Mouse (Mus musculus): ENCODE measurements around the gene Pgam1. TPM values are rescaled to one million over a fixed set of nuclear protein-coding genes. Genes with fewer than 3 reads are reported as not detected.

Pgam1 gene
- 97.8 and 113 TPM in 2 replicates for polyA plus RNA-seq (2012; ENCODE audit: low replicate concordance)

GRCm38 (mm10) chr19:41911178-41912073, at the start of gene Pgam1:
TSS of gene Pgam1 (plus strand) at chr19:41911923.

GRCm38 (mm10) chr19:41895460-41896318, 16.0 kb upstream of the Pgam1 start, which contains the start of gene Rrp12:
TSS of gene Rrp12 (minus strand) at chr19:41896173.

GRCm38 (mm10) chr19:41933179-41934086, 21.7 kb downstream of the Pgam1 start, which contains the start of the genes Exosc1 and Zdhhc16:
TSS of gene Exosc1 (minus strand) at chr19:41933423.
TSS of gene Zdhhc16 (plus strand) at chr19:41933480.

Other genes with a start within 250 kb of the Pgam1 start
- gene Slit1, start 168.3 kb upstream of the Pgam1 start, polyA plus RNA-seq (2012; ENCODE audit: low replicate concordance), result 0.03 and 0.08 TPM in 2 replicates
- gene Arhgap19, start 109.9 kb upstream of the Pgam1 start, polyA plus RNA-seq (2012; ENCODE audit: low replicate concordance), result 1.1 and 1.4 TPM in 2 replicates
- 14.5 and 27.0 TPM in 2 replicates for gene Frat1, start 82.0 kb upstream of the Pgam1 start, polyA plus RNA-seq (2012; ENCODE audit: low replicate concordance)
- gene Frat2, start 63.8 kb upstream of the Pgam1 start, polyA plus RNA-seq (2012; ENCODE audit: low replicate concordance), result 12.4 and 20.4 TPM in 2 replicates
- 8.6 and 10.4 TPM in 2 replicates for gene Rrp12, start 15.8 kb upstream of the Pgam1 start, polyA plus RNA-seq (2012; ENCODE audit: low replicate concordance)
- gene Exosc1, start 21.5 kb downstream of the Pgam1 start, polyA plus RNA-seq (2012; ENCODE audit: low replicate concordance), result 4.3 and 12.1 TPM in 2 replicates
- 19.2 and 21.3 TPM in 2 replicates for gene Zdhhc16, start 21.6 kb downstream of the Pgam1 start, polyA plus RNA-seq (2012; ENCODE audit: low replicate concordance)
- 16.1 and 17.4 TPM in 2 replicates for gene Mms19, start 69.2 kb downstream of the Pgam1 start, polyA plus RNA-seq (2012; ENCODE audit: low replicate concordance)
- 21.5 and 23.0 TPM in 2 replicates for gene Ubtd1, start 69.8 kb downstream of the Pgam1 start, polyA plus RNA-seq (2012; ENCODE audit: low replicate concordance)
- 0.88 and 2.3 TPM in 2 replicates for gene Ankrd2, start 124.1 kb downstream of the Pgam1 start, polyA plus RNA-seq (2012; ENCODE audit: low replicate concordance)
- 0.80 TPM in 1 of 2 replicates, not detected in the other for gene Hoga1, start 133.7 kb downstream of the Pgam1 start, polyA plus RNA-seq (2012; ENCODE audit: low replicate concordance)
- 0.08 TPM in 1 of 2 replicates, not detected in the other for gene 4933411K16Rik, start 140.3 kb downstream of the Pgam1 start, polyA plus RNA-seq (2012; ENCODE audit: low replicate concordance)
- gene Morn4, start 174.4 kb downstream of the Pgam1 start, polyA plus RNA-seq (2012; ENCODE audit: low replicate concordance), result 0.08 TPM in 2 replicates
- 28.0 and 54.8 TPM in 2 replicates for gene Pi4k2a, start 178.5 kb downstream of the Pgam1 start, polyA plus RNA-seq (2012; ENCODE audit: low replicate concordance)
- 26.7 and 58.4 TPM in 2 replicates for gene Avpi1, start 217.1 kb downstream of the Pgam1 start, polyA plus RNA-seq (2012; ENCODE audit: low replicate concordance)
- 17.7 and 33.9 TPM in 2 replicates for gene Marveld1, start 235.5 kb downstream of the Pgam1 start, polyA plus RNA-seq (2012; ENCODE audit: low replicate concordance)